Mouse (Mus musculus): ENCODE data around the gene Gm3371.
"Not testable (repeated sequence)": the region's sequence is repeated elsewhere in the genome, so short reads cannot be mapped to it uniquely, and the experiment has no call there.

DNA sequence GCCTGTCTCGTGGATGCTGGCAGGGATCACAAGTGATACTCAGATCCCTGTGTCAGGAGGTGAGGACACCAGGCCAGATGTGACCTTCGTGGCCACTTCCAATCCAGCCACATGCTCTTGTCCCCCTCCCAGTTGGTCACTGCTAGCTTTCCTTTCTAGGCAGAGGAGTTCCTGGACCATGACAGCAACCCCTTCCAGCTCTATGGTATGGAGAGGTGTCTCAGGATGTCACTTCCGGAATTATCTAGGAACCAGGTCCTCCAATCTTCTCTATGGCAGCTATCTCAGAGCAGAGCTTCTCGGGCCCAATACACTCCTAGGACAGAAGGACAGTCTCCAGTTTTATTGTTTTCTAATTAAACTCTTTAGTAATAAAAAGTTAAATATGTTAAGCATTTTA, 26.3 kb downstream of the Gm3371 start:
- TF ChIP-seq CTCF, EP300 (IDR thresholded peaks at IDR 0.05; ENCODE audit: low read depth): not testable (repeated sequence)

Measured in liver, embryonic 14.5 days (tissue).